Mouse (Mus musculus): Measurements from ENCODE around the gene Tm4sf1. TPM values are rescaled to one million over a fixed set of nuclear protein-coding genes. Genes with fewer than 3 reads are reported as not detected.

The Tm4sf1 gene
- 4.1 and 7.9 TPM in 2 replicates for polyA plus RNA-seq (2016; fragmentation: Nextera tagmentation; extraction: Ambion mirVana)

DNA sequence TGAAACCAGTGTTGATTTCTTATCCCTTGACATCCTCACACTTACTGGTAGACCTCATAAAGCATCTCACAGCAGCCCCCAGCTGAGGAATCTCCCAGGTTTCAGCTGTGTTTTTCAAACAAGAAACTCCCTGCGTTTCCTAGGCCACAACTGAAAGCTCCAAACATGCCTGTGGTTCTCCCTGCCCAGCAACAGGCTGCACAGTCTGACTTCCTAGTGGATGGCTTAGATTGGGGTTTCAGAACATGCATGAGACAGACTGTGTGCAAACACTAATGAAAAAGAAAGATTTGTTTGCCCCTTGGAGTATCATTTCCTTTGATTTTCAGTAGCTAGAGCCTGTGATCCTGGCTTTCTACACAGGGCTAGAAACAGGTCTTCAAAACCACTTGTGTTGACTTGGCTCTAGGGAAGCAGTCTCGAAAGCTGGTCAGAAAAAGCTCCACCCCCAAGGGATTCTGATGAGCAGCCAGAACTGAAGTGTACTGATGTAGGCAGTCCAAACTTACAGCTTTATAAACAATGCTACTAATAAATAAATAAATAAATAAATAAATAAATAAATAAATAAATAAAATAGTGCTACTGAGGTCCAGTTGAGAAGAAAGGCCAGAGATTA lies at the start of gene Tm4sf1:
Tm4sf1 (minus strand) TSS at position 68 of the 619 bp plus-strand sequence.
- Histone ChIP-seq H3K27me3 (replicated peaks; ENCODE audit: low read depth, poor library complexity, severe bottlenecking) (no peaks in the 10 kb centered on the region), H3K4me1 (peaks cover 17% of the 10 kb centered on the region), H3K27ac (replicated peaks) (no peak within 1 kb of the TSS), H3K36me3 (replicated peaks) (no peaks in the 10 kb centered on the region), H3K4me3 (no peak within 1 kb of the TSS), H3K9me3 (no peaks in the 10 kb centered on the region)
- DNase-seq (ENCODE audit: low spot score) = no peak
- WGBS = 74% methylated on average over 2 of the region's 2 CpGs

- DNase-seq (ENCODE audit: low spot score) = no peak
- Histone ChIP-seq H3K36me3 (replicated peaks) (no peaks in the 10 kb centered on the region), H3K4me1 (peaks cover 3% of the 10 kb centered on the region; the same call in 1 of the 2 replicates), H3K27ac (replicated peaks) (no peak overlapping the region), H3K4me3 (no peak overlapping the region), H3K27me3 (replicated peaks; ENCODE audit: low read depth, poor library complexity, severe bottlenecking) (no peaks in the 10 kb centered on the region), H3K9me3 (no peaks in the 10 kb centered on the region)
- WGBS = 82% methylated on average over 5 of the region's 5 CpGs
Observed at GRCm38 (mm10) chr3:57344811-57345210, 43.0 kb upstream of the Tm4sf1 start.

- peaks cover 3% of the 10 kb centered on the region; the same call in 1 of the 2 replicates for H3K4me1 ChIP-seq
- H3K36me3 ChIP-seq (replicated peaks) = no peaks in the 10 kb centered on the region
- H3K9me3 ChIP-seq = no peaks in the 10 kb centered on the region
- H3K4me3 ChIP-seq = no peak overlapping the region
- WGBS = 70% methylated on average over 11 of the region's 11 CpGs
- no peaks in the 10 kb centered on the region for H3K27me3 ChIP-seq (replicated peaks; ENCODE audit: low read depth, poor library complexity, severe bottlenecking)
- no peak overlapping the region for H3K27ac ChIP-seq (replicated peaks)
- DNase-seq (ENCODE audit: low spot score) = no peak
Observed at GRCm38 (mm10) chr3:57343837-57344607, 42.2 kb upstream of the Tm4sf1 start.

GRCm38 (mm10) chr3:57342976-57343375 lies 41.2 kb upstream of the Tm4sf1 start:
- no peak for DNase-seq (ENCODE audit: low spot score)
- WGBS = 89% methylated on average over 4 of the region's 4 CpGs
- Histone ChIP-seq H3K4me1 (peaks cover 3% of the 10 kb centered on the region; the same call in 1 of the 2 replicates), H3K27me3 (replicated peaks; ENCODE audit: low read depth, poor library complexity, severe bottlenecking) (no peaks in the 10 kb centered on the region), H3K4me3 (no peak overlapping the region), H3K9me3 (no peaks in the 10 kb centered on the region), H3K27ac (replicated peaks) (no peak overlapping the region), H3K36me3 (replicated peaks) (no peaks in the 10 kb centered on the region)

GRCm38 (mm10) chr3:57341321-57341720 lies 39.5 kb upstream of the Tm4sf1 start:
- Histone ChIP-seq H3K27me3 (replicated peaks; ENCODE audit: low read depth, poor library complexity, severe bottlenecking) (no peaks in the 10 kb centered on the region), H3K4me1 (peaks cover 3% of the 10 kb centered on the region; the same call in 1 of the 2 replicates), H3K27ac (replicated peaks) (no peak overlapping the region), H3K36me3 (replicated peaks) (no peaks in the 10 kb centered on the region), H3K9me3 (no peaks in the 10 kb centered on the region), H3K4me3 (no peak overlapping the region)
- WGBS = 79% methylated on average over 3 of the region's 3 CpGs
- no peak for DNase-seq (ENCODE audit: low spot score)

GRCm38 (mm10) chr3:57335080-57335815 lies 33.5 kb upstream of the Tm4sf1 start:
- Histone ChIP-seq H3K27ac (replicated peaks) (no peak overlapping the region), H3K27me3 (replicated peaks; ENCODE audit: low read depth, poor library complexity, severe bottlenecking) (no peaks in the 10 kb centered on the region), H3K4me1 (0 out of 2 replicates have a peak, but pooled peaks cover 7% of the 10 kb centered on the region), H3K36me3 (replicated peaks) (no peaks in the 10 kb centered on the region), H3K9me3 (peaks cover 2% of the 10 kb centered on the region; the same call in 1 of the 2 replicates), H3K4me3 (no peak overlapping the region)
- WGBS = 80% methylated on average over 3 of the region's 3 CpGs
- DNase-seq (ENCODE audit: low spot score) = no peak

DNA sequence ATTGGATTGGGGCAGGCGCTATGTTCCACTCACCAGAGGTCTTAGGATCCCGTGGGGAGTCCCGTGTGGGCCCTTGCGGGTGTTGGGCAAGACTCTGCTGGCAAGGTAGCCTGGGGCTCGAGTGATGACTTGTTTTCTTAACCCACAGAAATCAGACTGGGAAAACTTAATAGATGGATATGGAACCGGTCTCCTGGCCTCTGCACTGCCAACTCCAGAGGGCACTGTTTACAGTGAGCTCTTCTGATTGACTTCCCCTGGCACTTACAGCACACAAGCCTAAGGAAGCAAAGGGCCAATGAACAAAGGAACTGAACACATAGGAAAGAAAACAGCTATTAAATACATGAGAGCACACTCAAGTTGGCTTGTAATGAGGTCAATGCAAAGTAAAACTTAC lies 26.2 kb upstream of the Tm4sf1 start:
- no peak for DNase-seq (ENCODE audit: low spot score)
- no peak overlapping the region for H3K4me3 ChIP-seq
- no peaks in the 10 kb centered on the region for H3K4me1 ChIP-seq
- 88% methylated on average over 6 of the region's 6 CpGs for WGBS
- no peaks in the 10 kb centered on the region for H3K27me3 ChIP-seq (replicated peaks; ENCODE audit: low read depth, poor library complexity, severe bottlenecking)
- peaks cover 6% of the 10 kb centered on the region; the same call in 1 of the 2 replicates for H3K9me3 ChIP-seq
- no peak overlapping the region for H3K27ac ChIP-seq (replicated peaks)
- no peaks in the 10 kb centered on the region for H3K36me3 ChIP-seq (replicated peaks)

DNA sequence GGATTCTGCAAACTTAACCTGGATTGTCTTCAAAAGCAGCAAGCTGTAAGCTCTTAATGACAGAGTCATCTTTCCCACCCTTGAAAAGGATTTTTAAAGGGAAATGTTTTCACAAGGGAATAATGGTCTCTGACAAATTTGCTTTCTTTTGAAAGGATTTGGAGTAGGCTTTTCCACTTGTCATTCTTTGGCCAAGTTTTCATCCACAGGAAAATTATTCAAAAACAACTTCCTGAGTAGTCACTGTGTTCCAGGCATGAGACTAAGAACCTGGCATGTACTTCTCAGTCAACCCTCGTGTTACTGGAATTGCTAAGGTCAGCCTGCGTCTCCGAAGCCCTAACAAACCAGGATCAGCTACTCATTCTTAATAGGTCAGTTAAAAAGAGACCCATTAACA lies 5.3 kb upstream of the Tm4sf1 start:
- Histone ChIP-seq H3K9me3 (no peaks in the 10 kb centered on the region), H3K27ac (replicated peaks) (no peak overlapping the region), H3K4me3 (no peak overlapping the region), H3K27me3 (replicated peaks; ENCODE audit: low read depth, poor library complexity, severe bottlenecking) (no peaks in the 10 kb centered on the region), H3K4me1 (peaks cover 17% of the 10 kb centered on the region), H3K36me3 (replicated peaks) (no peaks in the 10 kb centered on the region)
- no peak for DNase-seq (ENCODE audit: low spot score)
- 76% methylated on average over 3 of the region's 3 CpGs for WGBS

- H3K9me3 ChIP-seq = no peaks in the 10 kb centered on the region
- no peak overlapping the region for H3K27ac ChIP-seq (replicated peaks)
- H3K4me3 ChIP-seq = no peak overlapping the region
- WGBS = 92% methylated on average over 4 of the region's 4 CpGs
- H3K4me1 ChIP-seq = peaks cover 17% of the 10 kb centered on the region
- H3K36me3 ChIP-seq (replicated peaks) = no peaks in the 10 kb centered on the region
- no peak for DNase-seq (ENCODE audit: low spot score)
- H3K27me3 ChIP-seq (replicated peaks; ENCODE audit: low read depth, poor library complexity, severe bottlenecking) = no peaks in the 10 kb centered on the region
Observed at GRCm38 (mm10) chr3:57305564-57305963, 3.8 kb upstream of the Tm4sf1 start.

GRCm38 (mm10) chr3:57304484-57304883 lies 2.7 kb upstream of the Tm4sf1 start:
- no peak for DNase-seq (ENCODE audit: low spot score)
- Histone ChIP-seq H3K27ac (replicated peaks) (no peak overlapping the region), H3K27me3 (replicated peaks; ENCODE audit: low read depth, poor library complexity, severe bottlenecking) (no peaks in the 10 kb centered on the region), H3K4me3 (no peak overlapping the region), H3K4me1 (peaks cover 17% of the 10 kb centered on the region), H3K9me3 (no peaks in the 10 kb centered on the region), H3K36me3 (replicated peaks) (no peaks in the 10 kb centered on the region)
- WGBS = 64% methylated on average over 5 of the region's 5 CpGs

- 61% methylated on average over 4 of the region's 4 CpGs for WGBS
- H3K36me3 ChIP-seq (replicated peaks) = no peaks in the 10 kb centered on the region
- H3K27ac ChIP-seq (replicated peaks) = no peak overlapping the region; the same call in 1 of the 2 replicates
Observed at GRCm38 (mm10) chr3:57304050-57304449, 2.3 kb upstream of the Tm4sf1 start.

DNA sequence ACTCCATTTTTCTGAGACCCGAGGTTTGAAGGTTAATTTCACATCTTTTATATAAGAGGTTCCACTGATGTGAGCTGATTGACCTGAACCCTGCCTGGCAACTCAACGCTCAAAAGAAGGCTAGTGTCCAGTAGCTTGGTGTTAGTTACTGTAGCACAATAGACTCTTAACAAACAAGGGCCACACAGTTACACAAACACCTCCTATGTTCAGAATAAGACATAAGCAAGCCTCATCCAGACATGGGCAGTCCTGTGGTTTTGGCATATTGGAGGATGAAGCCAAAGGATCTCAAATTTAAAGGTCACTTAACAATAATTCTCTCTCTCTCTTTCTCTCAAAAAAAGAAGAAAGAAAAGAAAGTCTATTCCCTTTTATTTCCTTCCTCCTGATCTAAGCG lies 1.7 kb upstream of the Tm4sf1 start:
- Histone ChIP-seq H3K4me3 (no peak overlapping the region), H3K4me1 (peaks cover 17% of the 10 kb centered on the region)
- WGBS = 52% methylated on average over 3 of the region's 3 CpGs

More at GRCm38 (mm10) chr3:57304050-57304449, 2.3 kb upstream of the Tm4sf1 start:
- no peak overlapping the region for H3K4me3 ChIP-seq
- H3K9me3 ChIP-seq = no peaks in the 10 kb centered on the region
- H3K27me3 ChIP-seq (replicated peaks; ENCODE audit: low read depth, poor library complexity, severe bottlenecking) = no peaks in the 10 kb centered on the region
- peaks cover 17% of the 10 kb centered on the region for H3K4me1 ChIP-seq
- no peak for DNase-seq (ENCODE audit: low spot score)

More for the DNA sequence above, 1.7 kb upstream of the Tm4sf1 start:
- no peak for DNase-seq (ENCODE audit: low spot score)
- H3K27me3 ChIP-seq (replicated peaks; ENCODE audit: low read depth, poor library complexity, severe bottlenecking) = no peaks in the 10 kb centered on the region
- H3K36me3 ChIP-seq (replicated peaks) = no peaks in the 10 kb centered on the region
- no peak overlapping the region; the same call in 1 of the 2 replicates for H3K27ac ChIP-seq (replicated peaks)
- H3K9me3 ChIP-seq = no peaks in the 10 kb centered on the region
